Mouse (Mus musculus) bone marrow, adult 2 months (tissue): Measurements from ENCODE around the gene Ndufa5.

Experiments
- CTCF ChIP-seq: fragments of 200-500 bp; IDR thresholded peaks from 2 replicates; pipeline ENCODE4 v1.5.1; 2011; ENCODE audit warnings: low read length, control low read depth; ENCODE audit not compliant: control insufficient read depth, insufficient read depth
- POLR2A ChIP-seq: fragments of 200-500 bp; IDR thresholded peaks from 2 replicates; pipeline ENCODE4 v1.6.1; 2011; ENCODE audit warnings: low read depth, mild to moderate bottlenecking, control low read depth, low read length, borderline replicate concordance; ENCODE audit not compliant: control insufficient read depth

GRCm38 (mm10) chr6:24543119-24543591 lies 15.3 kb upstream of the Ndufa5 start:
- no peak for TF ChIP-seq CTCF
- TF ChIP-seq POLR2A, result no peak
